Mouse (Mus musculus) heart, adult 2 months (tissue): ENCODE data around the gene Yif1a.

Source experiments
- CTCF ChIP-seq: fragments of 200-600 bp; IDR thresholded peaks from 2 replicates; pipeline ENCODE4 v1.8.1; 2022; ENCODE audit warnings: antibody characterized with exemption, mild to moderate bottlenecking, moderate library complexity
- EP300 ChIP-seq: fragments of 200-500 bp; IDR thresholded peaks from 2 replicates; pipeline ENCODE4 v1.6.1; 2011; ENCODE audit warnings: low read depth, low read length, control low read depth; ENCODE audit not compliant: insufficient read depth
- POLR2A ChIP-seq: fragments of 200-500 bp; IDR thresholded peaks from 2 replicates; pipeline ENCODE4 v1.6.1; 2011; ENCODE audit warnings: mild to moderate bottlenecking, low read depth, low read length, control low read depth; ENCODE audit not compliant: insufficient read depth

- no peak for TF ChIP-seq CTCF
- no peak for TF ChIP-seq POLR2A
- TF ChIP-seq EP300: no peak
These were observed 17.3 kb upstream of the Yif1a start for GRCm38 (mm10) chr19:5071077-5071476.
